Mouse (Mus musculus) cerebellum, adult 2 months (tissue): ENCODE results near the gene Zbtb9.
"Not testable (repeated sequence)": the region's sequence is repeated elsewhere in the genome, so short reads cannot be mapped to it uniquely, and the experiment has no call there.

Experiments used
- CTCF ChIP-seq: fragments of 200-500 bp; IDR thresholded peaks from 2 replicates; pipeline ENCODE4 v1.5.1; 2011; ENCODE audit warnings: low read depth, mild to moderate bottlenecking, control low read depth, low read length, moderate library complexity, borderline replicate concordance; ENCODE audit not compliant: insufficient read depth
- POLR2A ChIP-seq: fragments of 200-500 bp; IDR thresholded peaks from 2 replicates; pipeline ENCODE4 v1.6.1; 2011; ENCODE audit warnings: low read length, control low read depth, borderline replicate concordance; ENCODE audit not compliant: insufficient read depth

DNA sequence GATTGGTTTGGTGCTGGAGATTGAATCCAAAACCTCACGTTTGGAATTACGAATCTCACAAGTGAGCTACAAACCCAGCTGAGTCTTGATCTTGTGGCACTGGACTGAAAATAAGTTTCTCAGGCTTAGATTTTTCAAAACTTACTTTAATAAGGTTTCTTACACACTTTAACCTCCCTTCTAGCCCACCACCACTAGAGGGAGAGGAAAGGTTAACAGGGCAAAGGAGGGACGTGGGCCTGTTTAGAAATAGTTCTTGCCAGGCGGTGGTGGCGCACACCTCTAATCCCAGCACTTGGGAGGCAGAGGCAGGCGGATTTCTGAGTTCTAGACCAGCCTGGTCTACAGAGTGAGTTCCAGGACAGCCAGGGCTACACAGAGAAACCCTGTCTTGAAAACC, 4.4 kb downstream of the Zbtb9 start:
- TF ChIP-seq POLR2A, CTCF: not testable (repeated sequence)
